Mouse (Mus musculus) kidney, adult 9 months (tissue): ENCODE results near the gene 4933430I17Rik.
"Not testable (repeated sequence)": the region's sequence is repeated elsewhere in the genome, so short reads cannot be mapped to it uniquely, and the experiment has no call there.

ENCODE experiments used
- DNase-seq: peaks from one replicate; pipeline ENCODE4 v3.0.0; 2022

The 4933430I17Rik gene

GRCm38 (mm10) chr4:62557436-62557835, 32.3 kb downstream of the 4933430I17Rik start:
- no peak for DNase-seq

GRCm38 (mm10) chr4:62559797-62560329, 34.7 kb downstream of the 4933430I17Rik start, which contains the start of gene Rgs3:
Gene Rgs3, plus strand, starts transcription at chr4:62559847.
- no peak for DNase-seq

GRCm38 (mm10) chr4:62560963-62561629, 35.9 kb downstream of the 4933430I17Rik start:
- DNase-seq, result peak; percentile 84

GRCm38 (mm10) chr4:62561630-62562001, 36.4 kb downstream of the 4933430I17Rik start:
- DNase-seq, result no peak

- DNase-seq, result no peak
These were observed 36.8 kb downstream of the 4933430I17Rik start for GRCm38 (mm10) chr4:62562006-62562405.

GRCm38 (mm10) chr4:62566530-62566929, 41.4 kb downstream of the 4933430I17Rik start:
- no peak for DNase-seq

- no peak for DNase-seq
These were observed 42.5 kb downstream of the 4933430I17Rik start for GRCm38 (mm10) chr4:62567696-62568095.

GRCm38 (mm10) chr4:62568359-62568758, 43.2 kb downstream of the 4933430I17Rik start:
- no peak for DNase-seq

GRCm38 (mm10) chr4:62569603-62570002, 44.4 kb downstream of the 4933430I17Rik start:
- no peak for DNase-seq

GRCm38 (mm10) chr4:62570029-62570428, 44.9 kb downstream of the 4933430I17Rik start:
- DNase-seq, result no peak

GRCm38 (mm10) chr4:62582365-62583264, 57.4 kb downstream of the 4933430I17Rik start:
- no peak for DNase-seq

- peak; percentile 18 for DNase-seq
These were observed 58.3 kb downstream of the 4933430I17Rik start for GRCm38 (mm10) chr4:62583265-62584092.

- DNase-seq, result no peak
These were observed 61.9 kb downstream of the 4933430I17Rik start for GRCm38 (mm10) chr4:62587067-62587466.

GRCm38 (mm10) chr4:62590878-62591277, 65.7 kb downstream of the 4933430I17Rik start:
- no peak for DNase-seq

GRCm38 (mm10) chr4:62591326-62591725, 66.2 kb downstream of the 4933430I17Rik start:
- peak; percentile 40 for DNase-seq

- not testable (repeated sequence) for DNase-seq
These were observed 68.5 kb downstream of the 4933430I17Rik start for GRCm38 (mm10) chr4:62593546-62594240.

GRCm38 (mm10) chr4:62594442-62594841, 69.3 kb downstream of the 4933430I17Rik start:
- no peak for DNase-seq

GRCm38 (mm10) chr4:62596051-62596450, 70.9 kb downstream of the 4933430I17Rik start:
- peak; percentile 61 for DNase-seq
